Mouse (Mus musculus) spleen, adult 2 months (tissue): ENCODE data around the gene Miga1.

Experiments used
- CTCF ChIP-seq: fragments of 200-500 bp; IDR thresholded peaks from 2 replicates; pipeline ENCODE4 v1.5.1; 2011; ENCODE audit warnings: mild to moderate bottlenecking, inconsistent platforms; ENCODE audit not compliant: insufficient read depth, insufficient read length, insufficient replicate concordance; ENCODE audit errors: extremely low read depth
- POLR2A ChIP-seq: fragments of 200-500 bp; IDR thresholded peaks from 2 replicates; pipeline ENCODE4 v1.6.1; 2011; ENCODE audit warnings: low read depth, low read length, inconsistent platforms

- TF ChIP-seq CTCF (no peak), POLR2A (no peak)
Measured at GRCm38 (mm10) chr3:152302991-152303390, 37.2 kb downstream of the Miga1 start.
